Mouse (Mus musculus) midbrain, embryonic 16.5 days (tissue): ENCODE results near the gene Cyp2t4. TPM values are rescaled to one million over a fixed set of nuclear protein-coding genes. Genes with fewer than 3 reads are reported as not detected.

Experiments
- ATAC-seq: fragments of 200-750 bp; cut with Nextera tagmentation; 2 replicates; pipeline ENCODE4 v1.8.0; 2017; ENCODE audit warnings: moderate TSS enrichment
- H3K27ac ChIP-seq: fragments of 300-500 bp; sonication (generic); 2 replicates; pipeline ENCODE4 v1.5.1; 2014; ENCODE audit warnings: mild to moderate bottlenecking, low read length, mixed read lengths
- H3K27me3 ChIP-seq: fragments of 300-500 bp; sonication (generic); 2 replicates; pipeline ENCODE4 v1.6.1; 2014; ENCODE audit warnings: low read depth, low read length, mixed read lengths; ENCODE audit not compliant: control insufficient read depth, insufficient read depth
- H3K36me3 ChIP-seq: fragments of 300-500 bp; sonication (generic); 2 replicates; pipeline ENCODE4 v1.6.1; 2014; ENCODE audit warnings: mild to moderate bottlenecking, low read length, moderate library complexity, mixed read lengths; ENCODE audit not compliant: control insufficient read depth, insufficient read depth
- H3K4me1 ChIP-seq: fragments of 300-500 bp; sonication (generic); 2 replicates; pipeline ENCODE4 v1.6.1; 2014; ENCODE audit warnings: mild to moderate bottlenecking, low read length, mixed read lengths; ENCODE audit not compliant: control insufficient read depth, insufficient read depth
- H3K4me2 ChIP-seq: fragments of 300-500 bp; sonication (generic); 2 replicates; pipeline ENCODE4 v1.6.1; 2014; ENCODE audit warnings: mild to moderate bottlenecking, low read length, mixed read lengths
- H3K4me3 ChIP-seq: fragments of 300-500 bp; sonication (generic); 2 replicates; pipeline ENCODE4 v1.5.1; 2014; ENCODE audit warnings: low read depth, mild to moderate bottlenecking, low read length, moderate library complexity, mixed read lengths
- H3K9ac ChIP-seq: fragments of 300-500 bp; sonication (generic); 2 replicates; pipeline ENCODE4 v1.6.1; 2014; ENCODE audit warnings: low read depth, low read length, mixed read lengths
- H3K9me3 ChIP-seq: fragments of 300-500 bp; sonication (generic); replicated peaks from 2 replicates; pipeline ENCODE4 v1.6.1; 2014; ENCODE audit warnings: mild to moderate bottlenecking, low read length, mixed read lengths; ENCODE audit not compliant: control insufficient read depth, poor library complexity, severe bottlenecking
- WGBS: fragments of 180-500 bp; shearing (Covaris S2); extraction: QIAGEN DNeasy Blood & Tissue Kit; methylation state at CpG from one replicate; pipeline ENCODE4 v1.1.7; 2014; 5-methylcytosine and 5-hydroxymethylcytosine counted together
- polyA plus RNA-seq: library from polyadenylated mRNA; unstranded; fragments of >200 nt; fragmentation: Nextera tagmentation; extraction: Ambion mirVana; gene quantifications from 2 replicates; pipeline ENCODE4 v1.2.1, GENCODE M21; 2015

Cyp2t4 gene
- polyA plus RNA-seq, 1 experiment from 2014 or later, result 0.21 TPM

DNA sequence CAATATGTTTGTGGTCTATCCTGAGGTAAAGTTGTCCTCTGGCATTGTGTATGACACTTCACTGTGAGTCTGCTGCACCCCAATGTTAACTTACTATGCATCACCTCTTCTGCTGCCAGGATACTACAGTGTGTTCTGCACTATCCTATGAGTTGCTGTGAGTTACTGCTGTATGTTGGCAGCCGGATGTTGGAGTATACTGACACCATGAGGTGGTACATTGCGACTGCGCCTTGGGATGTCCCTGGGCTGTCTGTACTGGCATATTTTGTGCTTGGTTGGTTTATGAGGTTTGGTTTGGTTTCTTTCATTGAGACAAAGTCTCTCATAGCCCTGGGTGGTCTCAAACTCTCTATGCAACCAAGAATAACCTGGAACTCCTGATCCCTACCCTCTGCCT is 25.4 kb upstream of the Cyp2t4 start:
- 0 out of 2 replicates have a peak, but pooled peaks have one; percentile 32 for ATAC-seq
- Histone ChIP-seq H3K9me3 (no peaks in the 10 kb centered on the region), H3K36me3 (no peaks in the 10 kb centered on the region), H3K4me3 (no peak overlapping the region), H3K27me3 (no peaks in the 10 kb centered on the region), H3K4me1 (no peaks in the 10 kb centered on the region), H3K27ac (no peak overlapping the region), H3K4me2 (no peak overlapping the region), H3K9ac (no peak overlapping the region)
- WGBS, result 46% methylated on average over 3 of the region's 3 CpGs

DNA sequence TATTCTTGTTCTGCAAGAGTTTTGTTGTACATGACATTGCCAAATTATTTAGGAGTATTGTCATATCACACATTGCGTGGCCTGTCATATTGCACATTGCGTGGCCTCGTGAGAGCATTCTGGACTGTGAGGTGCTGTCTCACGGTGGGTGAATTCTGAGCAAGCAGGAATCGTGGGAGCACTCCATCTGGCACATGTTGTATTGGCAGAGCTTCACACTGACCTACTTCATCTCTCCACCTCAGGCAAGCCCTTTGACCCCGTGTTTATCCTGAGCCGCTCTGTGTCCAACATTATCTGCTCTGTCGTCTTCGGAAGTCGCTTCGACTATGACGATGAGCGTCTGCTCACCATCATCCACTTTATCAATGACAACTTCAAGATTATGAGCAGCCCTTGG is 24.6 kb upstream of the Cyp2t4 start:
- Histone ChIP-seq H3K4me3 (no peak overlapping the region), H3K9me3 (no peaks in the 10 kb centered on the region), H3K9ac (no peak overlapping the region), H3K4me1 (no peaks in the 10 kb centered on the region), H3K27me3 (no peaks in the 10 kb centered on the region), H3K27ac (no peak overlapping the region), H3K4me2 (no peak overlapping the region), H3K36me3 (no peaks in the 10 kb centered on the region)
- ATAC-seq, result no peak
- WGBS, result 91% methylated on average over 13 of the region's 13 CpGs

DNA sequence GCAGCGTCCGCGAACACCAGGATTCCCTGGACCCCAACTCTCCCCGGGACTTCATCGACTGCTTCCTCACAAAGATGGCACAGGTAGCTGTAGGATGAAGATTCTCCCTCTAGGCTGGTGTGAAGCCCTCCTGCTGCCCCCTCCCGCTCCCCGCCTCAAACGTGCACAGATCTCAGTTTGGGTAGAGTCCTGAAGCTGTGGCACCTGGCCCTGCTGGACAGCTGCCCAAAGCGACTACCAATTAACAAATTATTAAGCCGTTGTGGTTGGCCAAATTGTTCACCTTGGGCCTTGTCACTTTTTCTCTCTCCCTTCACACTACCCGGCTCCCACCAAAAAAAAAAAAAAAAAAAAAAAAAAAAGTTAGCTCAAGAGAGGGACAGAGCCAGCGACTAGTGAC is 23.7 kb upstream of the Cyp2t4 start:
- H3K4me1 ChIP-seq, result no peaks in the 10 kb centered on the region
- no peak overlapping the region for H3K4me3 ChIP-seq
- H3K9me3 ChIP-seq, result no peaks in the 10 kb centered on the region
- no peak for ATAC-seq
- H3K4me2 ChIP-seq, result no peak overlapping the region
- no peaks in the 10 kb centered on the region for H3K36me3 ChIP-seq
- H3K9ac ChIP-seq, result no peak overlapping the region
- 89% methylated on average over 12 of the region's 12 CpGs for WGBS
- no peak overlapping the region for H3K27ac ChIP-seq
- no peaks in the 10 kb centered on the region for H3K27me3 ChIP-seq

DNA sequence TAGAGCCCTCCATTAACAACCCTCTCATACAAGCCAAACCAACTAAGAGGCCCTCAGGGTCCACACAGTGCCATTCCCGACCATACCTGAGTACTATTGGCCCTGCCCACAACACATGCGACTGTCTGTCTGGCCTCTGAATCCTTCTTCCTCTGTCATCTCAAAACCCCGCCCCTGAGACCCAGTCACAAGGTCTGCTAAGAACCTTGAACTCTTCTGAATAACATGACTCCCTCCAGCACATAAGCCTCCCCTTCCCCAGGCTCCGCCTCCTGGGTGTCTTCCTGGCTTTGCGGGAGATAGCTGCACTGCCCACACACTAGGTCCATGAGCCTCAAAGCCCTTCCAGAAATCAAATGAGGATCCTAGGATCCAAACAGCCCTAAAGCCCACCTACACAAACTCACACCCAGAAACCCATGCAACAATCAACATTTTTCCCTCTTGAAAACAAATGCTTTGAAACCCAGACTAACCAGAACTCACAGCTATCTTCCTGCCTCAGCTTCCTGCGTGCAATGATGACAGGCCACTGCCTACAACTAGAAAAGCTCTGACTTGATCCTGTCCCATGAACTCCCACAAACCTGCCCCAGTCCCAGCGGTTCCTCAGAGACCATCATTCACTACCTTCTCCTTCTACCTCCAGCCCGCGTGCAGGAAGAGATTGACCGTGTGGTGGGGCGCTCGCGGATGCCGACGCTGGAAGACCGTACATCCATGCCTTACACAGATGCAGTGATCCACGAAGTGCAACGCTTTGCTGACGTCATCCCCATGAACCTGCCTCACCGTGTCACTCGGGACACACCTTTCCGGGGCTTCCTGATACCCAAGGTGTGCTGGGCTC is 22.8 kb upstream of the Cyp2t4 start:
- Histone ChIP-seq H3K9ac (no peak overlapping the region), H3K9me3 (no peaks in the 10 kb centered on the region), H3K4me3 (no peak overlapping the region), H3K36me3 (no peaks in the 10 kb centered on the region), H3K27ac (no peak overlapping the region), H3K4me2 (no peak overlapping the region), H3K27me3 (no peaks in the 10 kb centered on the region), H3K4me1 (no peaks in the 10 kb centered on the region)
- no peak for ATAC-seq
- 89% methylated on average over 22 of the region's 22 CpGs for WGBS

DNA sequence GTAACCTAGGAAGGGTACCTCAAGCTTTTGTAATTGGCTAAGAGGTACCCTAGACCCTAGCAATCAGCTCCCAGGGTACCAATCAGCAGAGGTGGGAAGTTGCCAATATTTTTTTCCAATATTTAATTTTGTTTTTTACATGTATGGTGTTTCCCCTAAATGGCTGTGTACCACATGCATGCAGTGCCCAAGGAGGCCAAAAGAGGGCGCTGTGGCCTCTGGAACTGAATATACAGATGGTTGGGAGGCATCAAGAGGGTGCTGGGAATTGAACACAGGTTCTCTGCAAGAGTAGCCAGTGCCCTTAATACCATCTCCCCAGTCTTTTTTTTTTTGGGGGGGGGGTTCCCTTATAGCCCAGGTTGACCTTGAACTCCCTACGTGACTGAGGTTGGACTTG is 22.1 kb upstream of the Cyp2t4 start:
- no peaks in the 10 kb centered on the region for H3K27me3 ChIP-seq
- no peak overlapping the region for H3K9ac ChIP-seq
- no peak overlapping the region for H3K27ac ChIP-seq
- no peaks in the 10 kb centered on the region for H3K4me1 ChIP-seq
- no peak for ATAC-seq
- 64% methylated on average over 2 of the region's 2 CpGs for WGBS
- H3K4me2 ChIP-seq, result no peak overlapping the region
- no peaks in the 10 kb centered on the region for H3K36me3 ChIP-seq
- no peaks in the 10 kb centered on the region for H3K9me3 ChIP-seq
- H3K4me3 ChIP-seq, result no peak overlapping the region

DNA sequence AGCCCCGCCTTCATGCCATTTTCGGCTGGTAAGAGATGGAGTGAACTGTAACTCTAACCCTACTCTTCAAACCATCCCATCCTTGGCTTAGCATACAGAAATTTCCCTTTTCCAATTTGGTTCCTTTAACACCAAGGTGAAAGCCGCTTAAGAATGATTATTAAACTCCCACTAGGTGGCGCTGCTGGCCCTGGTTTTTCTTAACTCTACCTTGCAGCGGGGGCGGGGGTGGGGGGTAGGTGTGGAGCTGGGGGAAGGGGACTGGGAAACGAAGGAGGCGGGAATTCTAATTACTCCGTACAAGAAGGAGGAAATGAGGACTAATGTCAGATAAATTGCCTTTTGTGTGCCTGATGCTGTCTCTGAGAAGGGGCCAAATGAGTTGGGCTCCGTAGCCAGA is 20.9 kb upstream of the Cyp2t4 start:
- Histone ChIP-seq H3K27me3 (no peaks in the 10 kb centered on the region), H3K4me1 (no peaks in the 10 kb centered on the region), H3K9ac (no peak overlapping the region), H3K9me3 (no peaks in the 10 kb centered on the region), H3K4me3 (no peak overlapping the region), H3K27ac (no peak overlapping the region), H3K36me3 (no peaks in the 10 kb centered on the region), H3K4me2 (no peak overlapping the region)
- no peak for ATAC-seq
- 16% methylated on average over 10 of the region's 10 CpGs for WGBS

DNA sequence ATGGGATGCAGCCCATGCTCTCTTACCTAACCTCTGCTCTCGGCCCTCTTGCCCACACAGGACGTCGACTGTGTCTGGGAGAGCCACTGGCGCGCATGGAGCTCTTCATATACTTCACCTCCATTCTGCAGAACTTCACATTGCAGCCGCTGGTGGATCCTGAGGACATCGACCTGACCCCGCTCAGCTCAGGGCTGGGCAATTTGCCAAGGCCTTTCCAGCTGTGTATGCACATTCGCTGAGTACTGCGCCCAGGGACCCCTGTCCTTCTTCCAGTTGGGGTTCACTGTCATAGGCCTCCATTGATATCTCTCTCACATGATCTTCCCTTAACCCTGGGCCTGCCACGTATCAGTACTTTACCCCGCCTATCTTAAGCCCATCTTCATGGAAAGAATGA is 20.4 kb upstream of the Cyp2t4 start:
- Histone ChIP-seq H3K4me1 (no peaks in the 10 kb centered on the region), H3K27ac (no peak overlapping the region)
- 71% methylated on average over 12 of the region's 12 CpGs for WGBS

DNA sequence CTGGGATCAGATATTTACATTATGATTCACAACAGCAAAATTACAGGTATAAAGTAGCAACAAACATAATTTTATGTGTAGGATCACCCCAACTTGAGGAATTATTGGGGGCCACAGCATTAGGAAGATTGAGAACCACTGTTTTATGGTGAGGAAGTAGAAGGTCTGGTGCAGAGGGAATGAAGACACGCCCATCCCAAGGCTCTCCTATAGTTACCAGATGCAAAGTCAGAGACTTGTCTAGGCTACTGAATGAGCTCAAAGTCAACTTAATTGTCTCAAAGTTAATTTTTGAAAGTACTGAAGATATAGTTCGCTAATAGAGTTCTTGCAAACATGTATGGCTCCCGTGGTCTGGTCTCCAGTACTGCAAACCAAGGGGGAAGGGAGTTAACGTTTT is 19.8 kb upstream of the Cyp2t4 start:
- no peak for ATAC-seq
- WGBS, result 86% methylated on average over 4 of the region's 4 CpGs
- no peaks in the 10 kb centered on the region for H3K4me1 ChIP-seq
- no peak overlapping the region for H3K4me3 ChIP-seq
- H3K9ac ChIP-seq, result no peak overlapping the region
- no peak overlapping the region for H3K4me2 ChIP-seq
- no peaks in the 10 kb centered on the region for H3K27me3 ChIP-seq
- H3K27ac ChIP-seq, result no peak overlapping the region
- no peaks in the 10 kb centered on the region for H3K9me3 ChIP-seq
- H3K36me3 ChIP-seq, result no peaks in the 10 kb centered on the region

More for the DNA sequence above, 20.4 kb upstream of the Cyp2t4 start:
- Histone ChIP-seq H3K36me3 (no peaks in the 10 kb centered on the region), H3K4me2 (no peak overlapping the region), H3K9me3 (no peaks in the 10 kb centered on the region), H3K9ac (no peak overlapping the region), H3K4me3 (no peak overlapping the region), H3K27me3 (no peaks in the 10 kb centered on the region)
- ATAC-seq, result no peak

DNA sequence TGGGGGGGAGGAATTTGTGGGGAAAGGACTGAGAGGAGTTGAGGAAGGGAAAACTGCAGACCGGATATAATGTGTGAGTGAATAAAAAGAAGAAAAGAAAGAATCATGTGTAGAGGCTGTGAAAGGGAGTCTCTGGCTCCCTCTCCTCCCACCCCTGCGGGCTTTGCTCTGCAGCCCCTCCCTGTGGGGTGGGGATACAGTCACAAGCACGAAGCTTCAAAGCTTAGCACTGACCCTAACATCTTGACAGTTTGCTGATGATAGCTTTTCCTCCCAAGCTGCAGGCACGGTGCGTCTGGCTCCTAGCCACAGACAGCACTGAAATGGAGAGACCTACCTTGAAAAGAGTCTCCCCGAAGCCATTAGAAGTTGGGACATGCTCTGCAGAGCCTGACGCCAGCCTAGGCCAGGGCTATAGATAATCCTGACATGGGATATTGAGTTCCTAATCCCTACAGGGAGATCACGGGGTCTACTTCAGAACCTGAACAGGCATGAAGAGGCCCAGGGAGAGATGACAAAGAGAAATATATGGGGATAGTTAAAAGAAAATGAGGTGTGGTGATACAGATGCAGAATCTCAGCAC is 17.0 kb upstream of the Cyp2t4 start:
- Histone ChIP-seq H3K9ac (no peak overlapping the region), H3K4me2 (no peak overlapping the region), H3K36me3 (no peaks in the 10 kb centered on the region), H3K9me3 (no peaks in the 10 kb centered on the region), H3K4me3 (no peak overlapping the region), H3K27ac (no peak overlapping the region), H3K4me1 (no peaks in the 10 kb centered on the region), H3K27me3 (no peaks in the 10 kb centered on the region)
- no peak for ATAC-seq
- WGBS, result 56% methylated on average over 8 of the region's 8 CpGs
